In genomic region chrX:166981003-166981402, GRCm38 (mm10) we compare ENCODE assay signal across 13 mouse cellular contexts.
DNase-seq lines count a peak whose midpoint lies in the region.
"Had no signal": no experiment of that assay in that cellular context is flagged by ENCODE, and none has a peak within 500 bp of the region (broad histone marks: within the 10 kb centered on the region; RNA-seq: fewer than 3 reads in every experiment).

No protein-coding gene starts in this region.

- peak; percentile 8 for DNase-seq in kidney, adult 11 months
- no peak for DNase-seq in kidney, adult 18-20 months
- DNase-seq in thymus, postnatal 25 days = peak; percentile 2
- no peak for DNase-seq in thymus, postnatal 36 days
- DNase-seq in kidney, postnatal 10 days = peak; percentile 7
- no peak for DNase-seq in cerebellum, postnatal 25 days
- no peak for DNase-seq in retina, postnatal 1 day
- DNase-seq in layer of hippocampus, adult 8-10 months (ENCODE audit: low spot score in 2 of 2) = no peak
- DNase-seq: adrenal gland, adult 2 months; cerebellum, adult 8-10 months; liver, embryonic 13.5 days; right cerebral cortex, postnatal 4 days; thymus, adult 2 months had no signal

Comparison
In these comparisons a context has a peak if more than half of its experiments do, and no peak if none do; other contexts are left out.
1. DNase-seq: peak in kidney, adult 11 months (single experiment), thymus, postnatal 25 days (single experiment) and kidney, postnatal 10 days (single experiment); none in kidney, adult 18-20 months (single experiment), thymus, postnatal 36 days (0 of 2), cerebellum, postnatal 25 days (0 of 2), retina, postnatal 1 day (single experiment) and layer of hippocampus, adult 8-10 months (0 of 2).